Mouse (Mus musculus) thymus, postnatal 4 days (tissue): ENCODE measurements around the gene Dpy19l3.

ENCODE experiments used
- DNase-seq: peaks from one replicate; pipeline ENCODE4 v3.0.0; 2021

Gene Dpy19l3

GRCm38 (mm10) chr7:35747397-35747964 is 6.8 kb downstream of the Dpy19l3 start:
- DNase-seq = no peak

DNA sequence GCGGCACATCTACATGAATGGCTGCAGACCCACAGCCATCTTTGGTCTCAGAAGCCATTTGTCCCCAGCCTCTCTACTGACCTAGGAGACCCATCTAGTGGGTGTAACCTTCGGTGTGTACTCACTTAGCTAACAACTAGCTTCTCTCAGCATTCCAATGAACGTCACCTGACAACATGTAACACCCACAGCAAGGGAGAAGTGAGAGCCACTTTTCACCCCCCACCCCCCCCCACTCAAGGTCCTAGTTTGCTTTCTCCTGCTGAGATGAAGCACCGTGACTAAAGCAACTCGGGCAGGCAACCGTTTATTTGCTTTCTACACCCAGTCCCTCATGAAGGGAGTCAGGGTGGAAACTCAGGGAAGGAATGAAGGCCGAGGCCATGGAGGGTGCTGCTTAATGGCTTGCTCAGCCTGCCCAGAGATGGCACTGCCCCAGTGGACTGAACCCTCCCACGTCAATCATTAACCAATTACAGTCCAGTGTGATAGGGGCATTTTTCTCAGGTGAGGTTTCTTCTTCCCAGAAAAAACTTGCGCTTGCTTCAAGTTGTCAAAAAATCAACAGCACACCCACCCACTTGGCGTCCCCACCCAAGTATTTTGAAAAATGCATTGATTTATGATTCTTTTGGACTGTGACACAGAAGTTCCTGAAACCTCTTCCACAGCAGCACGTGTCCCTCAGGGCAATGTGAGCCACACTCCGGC is 7.4 kb downstream of the Dpy19l3 start:
- DNase-seq = no peak

DNA sequence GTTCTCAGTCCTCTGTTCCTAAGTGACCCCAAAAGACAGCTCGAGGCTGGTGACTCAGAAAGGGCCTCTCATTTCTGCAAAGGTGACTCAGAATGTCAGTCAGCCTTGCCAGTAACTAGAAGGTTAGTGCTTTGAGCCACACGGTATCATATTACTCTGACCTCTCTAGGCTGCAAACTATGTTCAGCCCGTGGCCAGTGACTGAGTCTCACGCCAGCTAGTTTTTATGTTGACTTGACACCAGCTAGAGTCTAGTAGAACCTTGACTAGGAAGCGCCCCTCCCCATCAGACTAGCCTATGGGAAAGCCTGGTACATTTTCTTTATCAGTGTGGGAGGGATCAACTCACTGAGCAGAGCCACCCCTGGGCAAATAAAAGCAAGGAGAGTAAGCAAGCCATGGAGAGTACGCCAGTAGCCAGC is 9.0 kb downstream of the Dpy19l3 start:
- no peak for DNase-seq

- DNase-seq = no peak
Observed at GRCm38 (mm10) chr7:35744771-35745170, 9.5 kb downstream of the Dpy19l3 start.

DNA sequence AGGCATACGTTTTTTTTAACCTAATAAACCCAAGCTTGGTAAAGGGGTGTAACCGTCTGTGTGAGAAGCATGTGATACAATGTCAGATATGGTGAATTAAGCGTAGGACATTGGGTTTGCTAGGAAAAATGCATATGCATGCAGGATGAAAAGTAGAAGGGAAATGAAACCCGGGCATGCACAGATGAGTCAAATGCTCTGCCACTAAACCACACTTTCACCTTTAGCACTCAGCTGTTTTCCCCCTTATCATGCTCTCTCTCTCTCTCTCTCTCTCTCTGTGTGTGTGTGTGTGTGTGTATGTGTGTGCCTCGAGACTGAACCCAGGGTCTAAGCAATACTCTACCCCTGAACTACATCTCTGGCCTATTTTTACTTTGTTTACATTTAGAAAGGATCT is 11.9 kb downstream of the Dpy19l3 start:
- no peak for DNase-seq

- DNase-seq = no peak
Observed at GRCm38 (mm10) chr7:35741858-35742257, 12.4 kb downstream of the Dpy19l3 start.

DNA sequence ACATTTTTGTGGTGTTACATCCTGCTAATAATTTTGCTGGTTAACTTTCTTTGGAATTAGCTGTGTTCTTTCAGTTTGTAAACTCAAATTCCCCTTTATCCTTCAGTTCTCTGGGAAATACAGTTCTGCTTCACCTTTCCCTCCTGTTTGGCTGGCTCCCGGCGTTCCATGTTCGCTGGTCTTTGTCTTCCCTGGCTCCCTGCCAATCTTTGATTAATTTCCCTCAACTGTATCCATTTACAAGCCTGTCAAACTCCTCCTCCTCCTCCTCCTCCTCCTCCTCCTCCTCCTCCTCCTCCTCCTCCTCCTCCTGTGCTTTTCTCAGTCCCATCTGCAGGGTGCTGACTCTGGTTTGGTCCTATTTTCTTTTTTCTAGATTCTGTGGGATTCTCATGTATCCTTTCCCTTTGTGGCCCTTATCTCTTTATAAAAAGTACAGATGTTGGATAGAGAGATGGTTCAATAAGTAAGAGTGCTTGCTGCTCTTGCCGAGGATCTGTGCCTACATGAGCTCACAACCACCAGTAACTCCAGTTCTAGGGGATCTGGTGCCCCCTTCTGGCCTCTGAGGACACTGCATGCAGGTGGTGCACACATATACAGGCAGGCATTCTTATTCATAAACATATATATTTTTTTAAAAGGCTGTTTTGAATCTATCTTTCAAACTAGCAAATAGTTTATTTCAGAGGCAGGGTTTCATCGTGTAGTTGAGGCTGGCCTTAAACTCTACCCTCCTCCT is 13.6 kb downstream of the Dpy19l3 start:
- peak; percentile 89 for DNase-seq

DNA sequence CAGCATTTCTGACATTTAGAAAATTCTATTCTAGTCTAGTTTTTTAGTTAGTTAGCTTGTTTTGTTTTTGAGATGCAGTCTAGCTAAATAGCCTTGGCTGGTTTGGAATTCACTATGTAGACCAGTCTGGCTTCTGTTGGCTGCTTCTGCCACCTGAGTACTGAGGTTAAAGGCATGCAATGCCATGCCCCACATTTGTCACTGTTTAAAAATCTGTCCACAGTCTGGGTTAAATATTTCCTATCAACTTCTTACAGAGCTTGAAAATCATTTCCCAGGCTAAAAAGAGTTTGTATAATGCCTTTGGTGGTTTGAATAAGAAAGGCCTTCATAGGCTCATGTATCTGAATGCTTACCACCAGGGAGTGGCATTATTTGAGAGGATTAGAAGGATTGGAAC is 15.4 kb downstream of the Dpy19l3 start:
- DNase-seq = no peak

DNA sequence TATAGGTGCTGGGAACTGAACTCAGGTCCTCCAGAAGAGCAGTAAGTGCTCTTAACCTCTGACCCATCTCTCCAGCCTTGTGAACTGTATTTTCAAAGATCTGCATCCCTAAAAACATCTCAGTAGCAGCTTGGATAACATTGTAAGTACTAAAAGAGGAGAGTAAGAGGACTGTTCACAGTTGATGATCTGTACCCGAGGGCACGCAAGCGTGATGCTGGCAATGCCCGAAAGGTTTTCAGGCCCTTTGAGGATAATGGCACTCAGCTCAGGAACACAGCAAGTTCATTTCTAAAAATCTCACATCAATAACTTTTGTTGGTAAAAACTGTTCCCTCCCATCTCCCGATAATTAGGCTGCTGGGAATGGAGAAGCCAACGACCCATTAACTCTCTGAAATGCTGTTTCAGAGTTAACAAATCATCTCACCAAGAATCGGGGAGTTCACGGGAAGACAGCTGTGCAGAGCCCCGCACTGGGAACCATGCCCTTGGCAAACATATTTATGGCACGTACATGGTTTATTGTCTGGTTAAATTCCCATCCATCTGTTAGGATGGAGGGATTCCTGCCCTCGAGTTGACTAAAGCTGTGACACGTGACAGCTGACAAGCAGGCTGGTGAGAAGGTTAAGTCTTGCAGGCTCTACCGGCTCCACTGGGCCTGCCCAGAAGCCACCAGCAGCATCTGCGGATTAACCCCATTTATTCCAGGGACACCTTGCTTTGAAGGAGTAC is 20.8 kb downstream of the Dpy19l3 start:
- DNase-seq = no peak

GRCm38 (mm10) chr7:35732585-35733059 is 21.6 kb downstream of the Dpy19l3 start:
- DNase-seq = no peak

DNA sequence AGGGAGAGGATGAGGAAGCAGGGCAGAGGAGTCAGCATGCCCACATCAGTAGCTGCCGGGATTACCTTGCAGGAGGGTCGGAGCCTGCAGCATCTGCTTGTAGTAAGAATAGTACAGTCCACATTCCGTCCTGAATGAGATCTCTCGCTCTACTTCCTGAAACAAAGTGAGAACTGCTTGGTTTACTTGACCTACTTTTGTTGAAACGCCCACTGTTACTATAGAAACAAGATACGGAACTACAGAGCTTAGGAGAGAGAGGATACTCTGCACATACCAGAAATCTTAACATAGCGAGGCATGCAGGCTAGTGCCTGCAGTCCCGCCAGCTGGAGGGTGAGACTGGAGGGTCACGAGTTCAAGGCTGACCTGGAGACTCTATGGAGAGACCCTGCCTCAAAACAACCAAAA is 24.6 kb downstream of the Dpy19l3 start:
- peak; percentile 68 for DNase-seq

DNA sequence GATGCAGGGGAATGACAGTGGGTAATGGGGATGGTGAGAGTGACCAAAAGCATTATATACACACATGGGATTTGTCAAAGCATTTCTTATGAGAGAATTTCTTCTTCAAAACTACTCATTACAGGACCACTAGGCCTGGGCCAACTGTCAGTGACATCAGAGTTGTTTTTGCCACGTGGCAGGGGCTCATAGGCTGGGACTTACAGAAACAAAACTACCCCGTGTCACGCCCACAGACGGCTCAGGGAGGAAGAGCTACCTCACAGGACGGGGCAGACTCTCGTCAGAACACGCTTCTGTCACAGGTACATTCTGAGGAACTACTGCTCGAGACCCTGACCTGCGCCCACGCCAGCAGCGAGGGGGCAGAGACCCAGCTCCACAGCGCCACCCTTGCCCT is 25.9 kb downstream of the Dpy19l3 start:
- peak; percentile 30 for DNase-seq

- DNase-seq = no peak
Observed at GRCm38 (mm10) chr7:35723035-35723434, 31.2 kb downstream of the Dpy19l3 start.

- peak; percentile 42 for DNase-seq
Observed at GRCm38 (mm10) chr7:35718421-35719178, 35.7 kb downstream of the Dpy19l3 start.

DNA sequence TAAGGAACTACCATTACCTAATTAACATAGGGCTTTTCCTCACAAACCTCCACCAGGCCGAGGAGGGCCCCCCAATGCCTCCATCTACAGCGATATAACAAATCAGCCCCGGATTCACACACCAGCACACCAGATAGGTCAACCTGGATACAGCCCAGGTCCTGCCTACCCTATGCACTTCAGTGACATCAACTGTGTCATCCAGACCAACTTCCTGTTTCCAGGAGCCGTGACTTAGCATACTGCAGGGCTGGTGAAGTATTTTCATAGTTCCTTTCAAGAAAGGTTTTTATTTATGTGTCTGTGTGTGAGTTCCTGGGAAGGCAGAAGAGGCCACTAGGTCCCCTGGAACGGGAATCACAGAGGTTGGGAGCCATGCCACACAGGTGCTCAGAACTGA is 43.9 kb downstream of the Dpy19l3 start:
- DNase-seq = no peak

GRCm38 (mm10) chr7:35708101-35708500 is 46.2 kb downstream of the Dpy19l3 start:
- no peak for DNase-seq

- DNase-seq = no peak
Observed at GRCm38 (mm10) chr7:35699005-35699404, 55.2 kb downstream of the Dpy19l3 start.

DNA sequence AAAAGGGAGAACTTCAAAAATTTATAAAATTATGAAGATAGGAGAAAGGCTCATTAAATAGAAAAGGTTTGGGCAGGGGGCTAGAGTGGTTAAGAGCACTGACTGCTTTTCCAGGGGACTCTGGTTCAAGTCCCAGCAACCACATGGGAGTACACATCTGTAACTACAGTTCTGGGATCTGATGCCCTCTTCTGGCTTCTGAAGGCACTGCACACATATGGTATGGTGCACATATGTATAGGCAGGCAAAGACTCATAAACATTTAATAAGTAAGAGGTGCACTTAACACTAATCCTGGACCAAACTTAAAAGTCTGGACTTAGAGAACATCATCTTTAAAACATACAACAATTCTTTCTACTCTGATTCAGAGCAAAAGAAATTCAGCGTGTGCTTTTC is 56.2 kb downstream of the Dpy19l3 start:
- peak; percentile 19 for DNase-seq

- DNase-seq = no peak
Observed at GRCm38 (mm10) chr7:35692641-35693040, 61.6 kb downstream of the Dpy19l3 start.

GRCm38 (mm10) chr7:35692117-35692516 is 62.1 kb downstream of the Dpy19l3 start:
- DNase-seq = no peak

- no peak for DNase-seq
Observed at GRCm38 (mm10) chr7:35688781-35689349, 65.4 kb downstream of the Dpy19l3 start.

- DNase-seq = no peak
Observed at GRCm38 (mm10) chr7:35688276-35688675, 66.0 kb downstream of the Dpy19l3 start.
